Mouse (Mus musculus) midbrain, postnatal 0 days (tissue): ENCODE data around the gene Srsf3. TPM values are rescaled to one million over a fixed set of nuclear protein-coding genes. Genes with fewer than 3 reads are reported as not detected.
"Not testable (repeated sequence)": the region's sequence is repeated elsewhere in the genome, so short reads cannot be mapped to it uniquely, and the experiment has no call there.

Source experiments
- ATAC-seq: fragments of 200-750 bp; cut with Nextera tagmentation; 2 replicates; pipeline ENCODE4 v1.8.0; 2017; ENCODE audit warnings: moderate number of reproducible peaks, mild to moderate bottlenecking, moderate TSS enrichment, moderate library complexity; ENCODE audit not compliant: low FRiP score
- DNase-seq: peaks from one replicate; pipeline ENCODE4 v3.0.0-alpha.2; 2015; ENCODE audit warnings: low spot score
- H3K27ac ChIP-seq: fragments of 300-500 bp; sonication (generic); 2 replicates; pipeline ENCODE4 v1.5.1; 2014; ENCODE audit warnings: low read depth, mild to moderate bottlenecking, low read length, mixed read lengths
- H3K27me3 ChIP-seq: fragments of 300-500 bp; sonication (generic); 2 replicates; pipeline ENCODE4 v1.6.1; 2014; ENCODE audit warnings: low read length, control low read depth, mixed read lengths; ENCODE audit not compliant: insufficient read depth
- H3K36me3 ChIP-seq: fragments of 300-500 bp; sonication (generic); 2 replicates; pipeline ENCODE4 v1.6.1; 2014; ENCODE audit warnings: low read length, control low read depth, mixed read lengths; ENCODE audit not compliant: insufficient read depth
- H3K4me1 ChIP-seq: fragments of 300-500 bp; sonication (generic); 2 replicates; pipeline ENCODE4 v1.6.1; 2014; ENCODE audit warnings: mild to moderate bottlenecking, control low read depth, antibody characterized with exemption, low read length, mixed read lengths; ENCODE audit not compliant: insufficient read depth
- H3K4me2 ChIP-seq: fragments of 300-500 bp; sonication (generic); 2 replicates; pipeline ENCODE4 v1.6.1; 2014; ENCODE audit warnings: low read depth, mild to moderate bottlenecking, low read length, mixed read lengths; ENCODE audit not compliant: poor library complexity, severe bottlenecking
- H3K4me3 ChIP-seq: fragments of 300-500 bp; sonication (generic); 2 replicates; pipeline ENCODE4 v1.5.1; 2014; ENCODE audit warnings: low read depth, mild to moderate bottlenecking, low read length, moderate library complexity
- H3K9ac ChIP-seq: fragments of 300-500 bp; sonication (generic); replicated peaks from 2 replicates; pipeline ENCODE4 v1.6.1; 2014; ENCODE audit warnings: mild to moderate bottlenecking, low read length, moderate library complexity, mixed read lengths; ENCODE audit not compliant: poor library complexity, severe bottlenecking
- H3K9me3 ChIP-seq: fragments of 300-500 bp; sonication (generic); 2 replicates; pipeline ENCODE4 v1.6.1; 2016; ENCODE audit warnings: low read length, control low read depth
- CTCF ChIP-seq: IDR thresholded peaks from 2 replicates; pipeline ENCODE4 v1.5.1; 2016; ENCODE audit warnings: antibody characterized with exemption, mild to moderate bottlenecking
- WGBS: fragments of 180-500 bp; shearing (Covaris S2); extraction: QIAGEN DNeasy Blood & Tissue Kit; methylation state at CpG from one replicate; pipeline ENCODE4 v1.1.7; 2014; 5-methylcytosine and 5-hydroxymethylcytosine counted together
- polyA plus RNA-seq: library from polyadenylated mRNA; unstranded; fragments of >200 nt; fragmentation: Nextera tagmentation; extraction: Ambion mirVana; gene quantifications from 2 replicates; pipeline ENCODE4 v1.2.1, GENCODE M21; 2015
- total RNA-seq: library from RNA; depleted of rRNA; stranded (reverse); fragments of >200 nt; gene quantifications from 2 replicates; pipeline ENCODE4 v1.2.3, GENCODE M21; 2014

Gene Srsf3
- total and polyA plus RNA-seq, 2 experiments from 2014 or later = 119 to 296 TPM

GRCm38 (mm10) chr17:29063988-29064285 is 31.5 kb downstream of the Srsf3 start:
- ATAC-seq (no peak), DNase-seq (no peak)
- Histone ChIP-seq H3K4me3 (no peak overlapping the region), H3K27me3 (no peaks in the 10 kb centered on the region), H3K9me3 (no peaks in the 10 kb centered on the region), H3K4me1 (0 out of 2 replicates have a peak, but pooled peaks cover 2% of the 10 kb centered on the region), H3K36me3 (no peaks in the 10 kb centered on the region), H3K9ac (no peak overlapping the region), H3K4me2 (no peak overlapping the region), H3K27ac (no peak overlapping the region)
- WGBS = 84% methylated on average over 2 of the region's 2 CpGs
- no peak for TF ChIP-seq CTCF

- Histone ChIP-seq H3K36me3 (no peaks in the 10 kb centered on the region), H3K27me3 (no peaks in the 10 kb centered on the region), H3K27ac (no peak overlapping the region), H3K9me3 (no peaks in the 10 kb centered on the region), H3K4me1 (0 out of 2 replicates have a peak, but pooled peaks cover 2% of the 10 kb centered on the region), H3K9ac (no peak overlapping the region), H3K4me2 (no peak overlapping the region), H3K4me3 (no peak overlapping the region)
- WGBS = 79% methylated on average over 21 of the region's 21 CpGs
- ATAC-seq = no peak
- no peak for TF ChIP-seq CTCF
- DNase-seq = no peak
Measured at GRCm38 (mm10) chr17:29065245-29065940, 33.0 kb downstream of the Srsf3 start.

- 0 out of 2 replicates have a peak, but pooled peaks cover 2% of the 10 kb centered on the region for H3K4me1 ChIP-seq
- DNase-seq (no peak), ATAC-seq (no peak)
- no peak for TF ChIP-seq CTCF
- no peak overlapping the region for H3K9ac ChIP-seq
- no peaks in the 10 kb centered on the region for H3K36me3 ChIP-seq
- no peak overlapping the region for H3K27ac ChIP-seq
- no peak overlapping the region for H3K4me3 ChIP-seq
- no peak overlapping the region for H3K4me2 ChIP-seq
- H3K27me3 ChIP-seq = no peaks in the 10 kb centered on the region
- no peaks in the 10 kb centered on the region for H3K9me3 ChIP-seq
- 92% methylated on average over 3 of the region's 3 CpGs for WGBS
Measured at GRCm38 (mm10) chr17:29065971-29066370, 33.5 kb downstream of the Srsf3 start.

GRCm38 (mm10) chr17:29067416-29067815 is 35.0 kb downstream of the Srsf3 start:
- 88% methylated on average over 3 of the region's 3 CpGs for WGBS
- not testable (repeated sequence) for ATAC-seq, H3K4me3 ChIP-seq, H3K36me3 ChIP-seq, DNase-seq, H3K4me1 ChIP-seq, H3K9me3 ChIP-seq, H3K4me2 ChIP-seq, H3K27me3 ChIP-seq, H3K27ac ChIP-seq, H3K9ac ChIP-seq

- Histone ChIP-seq H3K4me1 (no peaks in the 10 kb centered on the region), H3K4me2 (no peak overlapping the region), H3K27ac (no peak overlapping the region), H3K4me3 (no peak overlapping the region), H3K27me3 (no peaks in the 10 kb centered on the region), H3K9ac (no peak overlapping the region), H3K9me3 (no peaks in the 10 kb centered on the region), H3K36me3 (no peaks in the 10 kb centered on the region)
- no peak for TF ChIP-seq CTCF
- ATAC-seq (no peak), DNase-seq (no peak)
- 51% methylated on average over 5 of the region's 5 CpGs for WGBS
Measured at GRCm38 (mm10) chr17:29067847-29068246, 35.4 kb downstream of the Srsf3 start.

DNA sequence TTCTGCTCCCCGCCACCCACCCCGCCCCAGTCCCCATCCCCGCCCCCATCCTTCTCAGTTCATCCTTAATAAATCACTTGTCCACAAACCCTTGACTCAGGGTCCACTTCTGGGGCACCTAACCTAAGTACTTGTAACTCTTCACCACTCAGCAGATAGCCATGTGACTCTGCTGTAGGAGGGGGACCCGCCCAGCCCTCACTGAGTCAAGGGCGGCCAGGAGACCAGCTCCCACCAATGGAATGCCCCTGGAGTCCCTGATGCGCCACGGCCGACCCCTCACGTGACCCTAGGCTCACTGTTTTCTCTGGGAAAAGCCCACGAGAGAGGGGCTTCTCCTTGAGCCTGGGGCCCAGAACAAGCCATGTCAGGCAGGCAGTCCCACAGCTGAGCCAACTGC is 36.6 kb downstream of the Srsf3 start:
- no peaks in the 10 kb centered on the region for H3K4me1 ChIP-seq
- no peak for TF ChIP-seq CTCF
- H3K27me3 ChIP-seq = no peaks in the 10 kb centered on the region
- DNase-seq = no peak
- no peaks in the 10 kb centered on the region for H3K36me3 ChIP-seq
- no peak overlapping the region for H3K4me3 ChIP-seq
- no peaks in the 10 kb centered on the region for H3K9me3 ChIP-seq
- ATAC-seq = no peak
- WGBS = 83% methylated on average over 10 of the region's 10 CpGs
- H3K27ac ChIP-seq = no peak overlapping the region
- H3K9ac ChIP-seq = no peak overlapping the region
- H3K4me2 ChIP-seq = no peak overlapping the region
